Mouse (Mus musculus) bone marrow macrophage, adult 2 months (primary cell): ENCODE measurements at regions not wholly inside any gene's neighbourhood (a gene's known extent, or its start where the extent isn't known, plus 50 kb on each side); places are given as distances from the start of the nearest gene placed in this dataset.

Experiments used
- H3K27ac ChIP-seq: 2 replicates; pipeline ENCODE4 v1.5.1; 2012; ENCODE audit warnings: low read depth, low read length; ENCODE audit not compliant: insufficient read depth
- H3K4me1 ChIP-seq: 2 replicates; pipeline ENCODE4 v1.6.1; 2012; ENCODE audit warnings: low read length; ENCODE audit not compliant: control insufficient read depth, insufficient read depth
- H3K4me3 ChIP-seq: 2 replicates; pipeline ENCODE4 v1.5.1; 2012; ENCODE audit warnings: mild to moderate bottlenecking, low read length, moderate library complexity; ENCODE audit not compliant: insufficient read depth
- CTCF ChIP-seq: IDR thresholded peaks from 2 replicates; pipeline ENCODE4 v1.5.1; 2012; ENCODE audit warnings: low read depth, mild to moderate bottlenecking, low read length, moderate library complexity
- POLR2A ChIP-seq: IDR thresholded peaks from 2 replicates; pipeline ENCODE4 v1.6.1; 2012; ENCODE audit warnings: mild to moderate bottlenecking, low read depth, low read length, borderline replicate concordance

GRCm38 (mm10) chr12:107131841-107132240 is 356.6 kb upstream of the 3110018I06Rik start:
- H3K4me1 ChIP-seq, result no peaks in the 10 kb centered on the region
- H3K27ac ChIP-seq, result no peak overlapping the region
- TF ChIP-seq CTCF, result no peak
- TF ChIP-seq POLR2A, result no peak
- H3K4me3 ChIP-seq, result no peak overlapping the region

- Histone ChIP-seq H3K4me1 (no peaks in the 10 kb centered on the region), H3K27ac (no peak overlapping the region), H3K4me3 (no peak overlapping the region)
- TF ChIP-seq POLR2A (no peak), CTCF (no peak)
Measured at GRCm38 (mm10) chr12:107132501-107132900, 355.9 kb upstream of the 3110018I06Rik start.

- TF ChIP-seq POLR2A, result no peak
- no peak for TF ChIP-seq CTCF
- no peak overlapping the region for H3K4me3 ChIP-seq
- H3K4me1 ChIP-seq, result no peaks in the 10 kb centered on the region
- no peak overlapping the region for H3K27ac ChIP-seq
Measured at GRCm38 (mm10) chr12:107134353-107134752, 354.1 kb upstream of the 3110018I06Rik start.

- no peak for TF ChIP-seq CTCF
- TF ChIP-seq POLR2A, result no peak
- Histone ChIP-seq H3K4me3 (no peak overlapping the region), H3K27ac (no peak overlapping the region), H3K4me1 (no peaks in the 10 kb centered on the region)
Measured at GRCm38 (mm10) chr12:107138677-107139400, 349.6 kb upstream of the 3110018I06Rik start.

- Histone ChIP-seq H3K4me3 (no peak overlapping the region), H3K4me1 (no peaks in the 10 kb centered on the region), H3K27ac (no peak overlapping the region)
- no peak for TF ChIP-seq CTCF
- no peak for TF ChIP-seq POLR2A
Measured at GRCm38 (mm10) chr12:107140957-107141595, 347.4 kb upstream of the 3110018I06Rik start.

- H3K4me1 ChIP-seq, result no peaks in the 10 kb centered on the region
- no peak overlapping the region for H3K4me3 ChIP-seq
- no peak overlapping the region for H3K27ac ChIP-seq
- TF ChIP-seq CTCF (no peak), POLR2A (no peak)
Measured at GRCm38 (mm10) chr12:107142226-107142625, 346.2 kb upstream of the 3110018I06Rik start.

- H3K27ac ChIP-seq, result no peak overlapping the region
- TF ChIP-seq POLR2A (no peak), CTCF (no peak)
- no peak overlapping the region for H3K4me3 ChIP-seq
- no peaks in the 10 kb centered on the region for H3K4me1 ChIP-seq
Measured at GRCm38 (mm10) chr12:107146608-107147121, 341.8 kb upstream of the 3110018I06Rik start.

- Histone ChIP-seq H3K4me3 (no peak overlapping the region), H3K27ac (no peak overlapping the region), H3K4me1 (no peaks in the 10 kb centered on the region)
- TF ChIP-seq POLR2A, result no peak
- no peak for TF ChIP-seq CTCF
Measured at GRCm38 (mm10) chr12:107148451-107148850, 340.0 kb upstream of the 3110018I06Rik start.

- Histone ChIP-seq H3K4me3 (no peak overlapping the region), H3K27ac (no peak overlapping the region), H3K4me1 (no peaks in the 10 kb centered on the region)
- TF ChIP-seq CTCF (no peak), POLR2A (no peak)
Measured at GRCm38 (mm10) chr12:107151089-107151488, 337.3 kb upstream of the 3110018I06Rik start.

- no peak for TF ChIP-seq POLR2A
- no peak for TF ChIP-seq CTCF
- Histone ChIP-seq H3K4me3 (no peak overlapping the region), H3K27ac (no peak overlapping the region), H3K4me1 (no peaks in the 10 kb centered on the region)
Measured at GRCm38 (mm10) chr12:107154668-107155067, 333.8 kb upstream of the 3110018I06Rik start.
